Mouse (Mus musculus) hindbrain, postnatal 0 days (tissue): ENCODE measurements at regions not wholly inside any gene's neighbourhood (a gene's known extent, or its start where the extent isn't known, plus 50 kb on each side); places are given as distances from the start of the nearest gene placed in this dataset.

Source experiments
- ATAC-seq: fragments of 200-750 bp; cut with Nextera tagmentation; 2 replicates; pipeline ENCODE4 v1.8.0; 2017; ENCODE audit warnings: mild to moderate bottlenecking, moderate TSS enrichment, moderate library complexity
- DNase-seq: peaks from one replicate; pipeline ENCODE4 v3.0.0-alpha.2; 2015; ENCODE audit warnings: low spot score
- H3K27ac ChIP-seq: fragments of 300-500 bp; sonication (generic); 2 replicates; pipeline ENCODE4 v1.5.1; 2014; ENCODE audit warnings: mild to moderate bottlenecking
- H3K27me3 ChIP-seq: fragments of 300-500 bp; sonication (generic); 2 replicates; pipeline ENCODE4 v1.6.1; 2014; ENCODE audit warnings: low read length, mixed read lengths; ENCODE audit not compliant: insufficient read depth
- H3K36me3 ChIP-seq: fragments of 300-500 bp; sonication (generic); 2 replicates; pipeline ENCODE4 v1.6.1; 2014; ENCODE audit warnings: low read length, mixed read lengths; ENCODE audit not compliant: insufficient read depth
- H3K4me1 ChIP-seq: fragments of 300-500 bp; sonication (generic); 2 replicates; pipeline ENCODE4 v1.6.1; 2014; ENCODE audit warnings: antibody characterized with exemption, low read length, mixed read lengths; ENCODE audit not compliant: insufficient read depth
- H3K4me2 ChIP-seq: fragments of 300-500 bp; sonication (generic); 2 replicates; pipeline ENCODE4 v1.6.1; 2014; ENCODE audit warnings: low read depth, mild to moderate bottlenecking, low read length, moderate library complexity, mixed read lengths
- H3K4me3 ChIP-seq: fragments of 300-500 bp; sonication (generic); 2 replicates; pipeline ENCODE4 v1.5.1; 2014; ENCODE audit warnings: low read length
- H3K9ac ChIP-seq: fragments of 300-500 bp; sonication (generic); replicated peaks from 2 replicates; pipeline ENCODE4 v1.6.1; 2014; ENCODE audit warnings: mild to moderate bottlenecking, low read length, moderate library complexity, mixed read lengths
- H3K9me3 ChIP-seq: fragments of 300-500 bp; sonication (generic); 2 replicates; pipeline ENCODE4 v1.6.1; 2016; ENCODE audit warnings: low read length, mixed read lengths
- CTCF ChIP-seq: IDR thresholded peaks from 2 replicates; pipeline ENCODE4 v1.5.1; 2016; ENCODE audit warnings: antibody characterized with exemption, control low read depth, low read depth
- WGBS: fragments of 180-500 bp; shearing (Covaris S2); extraction: QIAGEN DNeasy Blood & Tissue Kit; methylation state at CpG from one replicate; pipeline ENCODE4 v1.1.7; 2014; 5-methylcytosine and 5-hydroxymethylcytosine counted together

DNA sequence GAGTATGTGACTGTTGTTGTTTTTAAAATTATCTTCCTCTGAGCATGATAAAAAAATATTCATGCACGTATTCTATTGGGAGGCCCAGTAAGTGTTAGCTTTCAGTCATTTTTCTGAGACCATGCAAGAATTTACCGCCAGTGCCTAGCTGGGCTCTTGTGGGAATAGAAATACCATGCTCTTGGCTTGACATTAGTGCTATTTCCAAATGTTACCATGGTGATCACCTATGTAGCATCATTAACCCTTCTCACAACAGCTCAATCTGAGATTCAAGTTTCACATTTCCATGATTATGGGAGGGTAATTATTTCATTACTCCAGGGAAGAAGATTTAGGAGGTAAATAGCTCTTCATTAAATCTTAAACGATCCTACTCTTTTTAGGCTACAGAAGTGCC is 250.6 kb upstream of the Tbc1d2b start:
- Histone ChIP-seq H3K9ac (no peak overlapping the region), H3K4me1 (no peaks in the 10 kb centered on the region), H3K4me3 (no peak overlapping the region), H3K9me3 (no peaks in the 10 kb centered on the region), H3K4me2 (no peak overlapping the region), H3K27me3 (no peaks in the 10 kb centered on the region), H3K36me3 (no peaks in the 10 kb centered on the region), H3K27ac (no peak overlapping the region)
- TF ChIP-seq CTCF: no peak
- no peak for ATAC-seq
- 54% methylated on average over 3 of the region's 3 CpGs for WGBS
- DNase-seq: no peak

DNA sequence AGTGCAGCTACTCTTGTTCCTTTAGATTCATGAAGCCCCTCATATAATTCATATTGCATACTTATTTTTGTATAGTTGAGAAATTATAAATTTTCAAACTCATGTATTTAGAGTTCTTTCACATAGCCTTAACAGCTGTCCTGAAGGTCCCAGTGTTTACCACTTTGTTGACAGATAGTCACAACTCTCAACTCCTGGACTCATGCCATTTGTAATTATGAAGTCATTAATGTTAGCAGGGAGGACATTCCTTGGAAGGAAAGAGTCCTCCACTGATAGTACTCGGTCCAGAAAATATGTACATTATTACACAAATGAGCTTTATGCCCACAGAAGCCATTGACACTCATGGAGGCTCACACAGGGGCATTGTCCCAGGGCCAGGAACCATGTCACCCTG is 224.3 kb upstream of the Tbc1d2b start:
- H3K4me1 ChIP-seq: no peaks in the 10 kb centered on the region
- no peak overlapping the region for H3K4me2 ChIP-seq
- H3K4me3 ChIP-seq: no peak overlapping the region
- WGBS: 35% methylated on average over 1 of the region's 1 CpGs
- H3K36me3 ChIP-seq: no peaks in the 10 kb centered on the region
- TF ChIP-seq CTCF: no peak
- DNase-seq (no peak), ATAC-seq (no peak)
- H3K9me3 ChIP-seq: no peaks in the 10 kb centered on the region
- H3K27me3 ChIP-seq: no peaks in the 10 kb centered on the region
- H3K9ac ChIP-seq: no peak overlapping the region
- no peak overlapping the region for H3K27ac ChIP-seq

DNA sequence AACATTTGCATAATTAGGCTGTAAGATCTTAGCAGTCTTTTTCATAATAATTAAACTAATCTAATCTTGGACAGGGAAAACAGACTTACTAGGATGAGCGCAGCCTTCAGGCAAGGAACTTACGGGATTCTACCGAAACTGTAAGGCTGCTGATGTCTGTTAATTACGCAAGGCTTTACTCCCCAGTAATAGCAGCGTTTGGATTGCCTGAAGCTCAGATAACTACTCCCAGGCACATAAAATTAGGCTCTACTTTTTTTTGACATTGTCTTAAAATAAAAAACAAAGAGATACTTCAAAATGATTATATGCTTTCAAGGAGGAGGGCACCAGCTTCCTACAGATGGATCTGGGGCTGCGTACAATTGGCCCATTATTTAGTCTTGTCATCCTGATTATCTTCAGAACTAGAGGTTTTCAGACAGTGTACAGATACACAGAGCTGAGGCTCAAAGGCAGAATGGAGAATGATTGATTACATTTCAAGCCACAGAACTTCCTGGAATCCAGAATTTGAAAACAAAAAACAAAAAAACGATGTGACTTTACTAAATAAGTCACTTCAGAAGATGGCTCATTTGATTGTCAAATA is 220.1 kb upstream of the Tbc1d2b start:
- no peak overlapping the region for H3K27ac ChIP-seq
- no peak overlapping the region for H3K4me2 ChIP-seq
- no peaks in the 10 kb centered on the region for H3K4me1 ChIP-seq
- no peaks in the 10 kb centered on the region for H3K36me3 ChIP-seq
- 48% methylated on average over 7 of the region's 7 CpGs for WGBS
- H3K9ac ChIP-seq: no peak overlapping the region
- no peak overlapping the region for H3K4me3 ChIP-seq
- H3K27me3 ChIP-seq: no peaks in the 10 kb centered on the region
- TF ChIP-seq CTCF: no peak
- DNase-seq (peak; percentile 19), ATAC-seq (no peak; the same call in 1 of the 2 replicates)
- H3K9me3 ChIP-seq: no peaks in the 10 kb centered on the region

DNA sequence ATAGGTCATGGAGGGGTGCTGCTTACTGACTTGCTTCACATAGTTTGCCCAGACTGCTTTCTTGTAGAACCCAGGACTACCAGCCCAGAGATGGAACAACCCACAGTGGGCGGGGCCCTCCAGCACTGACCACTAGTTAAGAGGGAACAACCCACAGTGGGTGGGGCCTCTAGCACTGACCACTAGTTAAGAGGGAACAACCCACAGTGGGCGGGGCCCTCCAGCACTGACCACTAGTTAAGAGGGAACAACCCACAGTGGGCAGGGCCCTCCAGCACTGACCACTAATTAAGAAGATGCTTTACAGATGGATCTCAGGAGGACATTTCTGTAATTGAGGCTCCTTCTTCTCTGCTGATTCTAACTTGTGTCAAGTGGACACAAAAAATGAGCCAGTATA is 180.0 kb upstream of the Tbc1d2b start:
- H3K4me3 ChIP-seq: no peak overlapping the region
- 98% methylated on average over 2 of the region's 2 CpGs for WGBS
- H3K4me1 ChIP-seq: no peaks in the 10 kb centered on the region
- DNase-seq (no peak), ATAC-seq (no peak)
- H3K9ac ChIP-seq: no peak overlapping the region
- no peak overlapping the region for H3K4me2 ChIP-seq
- H3K27ac ChIP-seq: no peak overlapping the region
- no peaks in the 10 kb centered on the region for H3K36me3 ChIP-seq
- H3K27me3 ChIP-seq: no peaks in the 10 kb centered on the region
- TF ChIP-seq CTCF: no peak
- H3K9me3 ChIP-seq: no peaks in the 10 kb centered on the region

DNA sequence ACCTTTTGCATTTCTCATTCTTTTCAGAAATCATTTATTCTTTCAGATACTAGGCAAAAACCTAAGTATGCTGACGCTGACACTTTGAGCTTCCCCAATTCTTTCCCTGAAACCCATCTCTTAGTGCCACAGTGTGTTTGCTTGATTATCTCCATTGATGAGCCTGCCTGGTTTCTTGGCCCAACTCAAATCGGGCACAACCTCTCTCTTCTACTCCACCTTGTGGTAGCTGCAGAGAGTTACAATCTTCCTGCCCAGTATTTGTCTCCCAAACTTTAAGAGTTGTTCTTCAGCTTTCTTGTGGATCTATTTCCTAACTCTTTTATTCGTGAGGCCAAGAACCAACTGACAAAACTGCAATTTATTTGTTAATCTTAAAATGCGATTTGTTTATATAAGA is 176.4 kb upstream of the Tbc1d2b start:
- H3K36me3 ChIP-seq: no peaks in the 10 kb centered on the region
- H3K4me3 ChIP-seq: no peak overlapping the region
- 25% methylated on average over 4 of the region's 4 CpGs for WGBS

DNA sequence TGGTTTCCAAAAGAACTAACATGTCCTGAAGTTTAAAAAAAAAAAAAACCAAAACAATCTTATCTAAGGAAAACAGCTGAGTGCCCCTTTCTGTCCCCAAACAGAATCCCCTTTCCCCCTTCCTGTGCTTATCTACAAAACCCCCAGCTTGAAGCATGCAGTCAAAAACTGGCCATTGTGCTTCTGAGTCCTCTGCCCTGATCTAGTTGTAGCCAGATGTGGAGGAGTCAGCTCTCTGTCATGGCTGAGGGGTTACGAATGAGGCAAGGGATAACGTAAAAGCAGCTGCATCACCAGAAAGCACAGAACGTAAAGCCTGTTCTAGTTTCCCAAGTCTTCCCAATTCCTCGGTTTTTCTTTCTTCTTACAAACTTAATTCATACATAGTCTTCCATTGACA is 164.3 kb upstream of the Tbc1d2b start:
- Histone ChIP-seq H3K36me3 (no peaks in the 10 kb centered on the region), H3K9ac (no peak overlapping the region), H3K27ac (no peak overlapping the region), H3K9me3 (no peaks in the 10 kb centered on the region), H3K4me2 (no peak overlapping the region), H3K4me3 (no peak overlapping the region), H3K27me3 (no peaks in the 10 kb centered on the region), H3K4me1 (no peaks in the 10 kb centered on the region)
- TF ChIP-seq CTCF: no peak
- ATAC-seq (no peak), DNase-seq (no peak)
- 58% methylated on average over 4 of the region's 4 CpGs for WGBS

More for the DNA sequence above, 176.4 kb upstream of the Tbc1d2b start:
- DNase-seq: peak; percentile 60
- ATAC-seq: no peak
- Histone ChIP-seq H3K4me1 (no peaks in the 10 kb centered on the region), H3K9ac (no peak overlapping the region), H3K4me2 (no peak overlapping the region), H3K9me3 (no peaks in the 10 kb centered on the region), H3K27ac (no peak overlapping the region), H3K27me3 (no peaks in the 10 kb centered on the region)
- peak; percentile 74 for TF ChIP-seq CTCF

DNA sequence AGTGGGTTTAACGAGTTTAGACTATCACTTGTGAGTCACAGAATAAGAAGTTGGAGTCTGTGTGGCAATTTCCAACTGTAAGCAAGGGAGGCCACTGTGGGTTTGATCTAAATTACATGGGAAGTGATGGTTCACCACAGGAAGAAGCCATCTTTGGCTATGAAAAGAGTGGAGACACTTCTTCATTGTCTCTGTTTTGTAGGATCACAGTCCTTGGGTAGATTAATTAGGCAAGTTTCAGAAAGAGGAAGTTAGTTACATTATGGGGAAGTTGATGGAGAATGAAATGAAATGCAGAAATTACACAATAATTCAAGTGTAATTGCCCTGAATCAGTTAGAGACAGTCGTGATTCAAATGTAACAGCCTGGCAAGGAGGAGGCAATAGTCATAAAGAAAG is 160.3 kb upstream of the Tbc1d2b start:
- 77% methylated on average over 2 of the region's 2 CpGs for WGBS
- H3K9ac ChIP-seq: no peak overlapping the region
- no peaks in the 10 kb centered on the region for H3K27me3 ChIP-seq
- H3K27ac ChIP-seq: no peak overlapping the region
- no peak overlapping the region for H3K4me2 ChIP-seq
- DNase-seq: no peak
- no peaks in the 10 kb centered on the region for H3K36me3 ChIP-seq
- H3K4me1 ChIP-seq: no peaks in the 10 kb centered on the region
- no peak for TF ChIP-seq CTCF
- H3K4me3 ChIP-seq: no peak overlapping the region
- no peaks in the 10 kb centered on the region for H3K9me3 ChIP-seq
- no peak for ATAC-seq
